Mouse (Mus musculus) midbrain, embryonic 11.5 days (tissue): ENCODE results near the gene Pramef12. TPM values are rescaled to one million over a fixed set of nuclear protein-coding genes. Genes with fewer than 3 reads are reported as not detected.

ENCODE experiments used
- polyA plus RNA-seq: library from polyadenylated mRNA; unstranded; fragments of >200 nt; fragmentation: Nextera tagmentation; extraction: Ambion mirVana; gene quantifications from 2 replicates; pipeline ENCODE4 v1.2.1, GENCODE M21; 2014

Gene Pramef12
- polyA plus RNA-seq, 1 experiment from 2014 or later: not detected

Other genes starting within 250 kb of the Pramef12 start
- not detected in 2 replicates for gene Oog3, start 245.8 kb downstream of the Pramef12 start, polyA plus RNA-seq
- gene Oog2, start 217.7 kb downstream of the Pramef12 start, polyA plus RNA-seq: not detected in 2 replicates
- gene C87977, start 195.1 kb downstream of the Pramef12 start, polyA plus RNA-seq: not detected in 2 replicates
- not detected in 2 replicates for gene Pramel5, start 128.0 kb downstream of the Pramef12 start, polyA plus RNA-seq
- gene Gm13128, start 78.2 kb downstream of the Pramef12 start, polyA plus RNA-seq: not detected in 2 replicates
- gene Gm13119, start 50.5 kb downstream of the Pramef12 start, polyA plus RNA-seq: not detected in 2 replicates
- not detected in 2 replicates for gene Pramef20, start 30.5 kb downstream of the Pramef12 start, polyA plus RNA-seq
- gene 1700012P22Rik, start 30.3 kb upstream of the Pramef12 start, polyA plus RNA-seq: not detected in 2 replicates
- not detected in 2 replicates for gene Gm9944, start 44.9 kb upstream of the Pramef12 start, polyA plus RNA-seq
- gene Aadacl3, start 55.3 kb upstream of the Pramef12 start, polyA plus RNA-seq: not detected in 2 replicates
- not detected in 2 replicates for gene 9430007A20Rik, start 111.4 kb upstream of the Pramef12 start, polyA plus RNA-seq
- not detected in 2 replicates for gene Gm13124, start 156.7 kb upstream of the Pramef12 start, polyA plus RNA-seq
- not detected in 2 replicates for gene Aadacl4, start 205.2 kb upstream of the Pramef12 start, polyA plus RNA-seq